Mouse (Mus musculus): Measurements from ENCODE around the gene Nav2.

GRCm38 (mm10) chr7:49392834-49393233 lies 484.3 kb downstream of the Nav2 start:
- TF ChIP-seq POLR2A (IDR thresholded peaks at IDR 0.05; ENCODE audit: control insufficient read depth in 1 of 2, insufficient read depth in 1 of 2, low read depth in 1 of 2, low read length in 2 of 2, poor library complexity in 1 of 2) (no peak), CHD2 (IDR thresholded peaks at IDR 0.05; ENCODE audit: low read length) (no peak), NELFE (IDR thresholded peaks at IDR 0.05; ENCODE audit: low read depth, low read length) (no peak), JUND (IDR thresholded peaks at IDR 0.05; ENCODE audit: low read depth, low read length) (no peak), TCF12 (IDR thresholded peaks at IDR 0.05; ENCODE audit: low read depth, low read length) (no peak), TAL1 (IDR thresholded peaks at IDR 0.05; ENCODE audit: low read length) (no peak), CTCF (IDR thresholded peaks at IDR 0.05 in 2 of 3, conservative IDR thresholded peaks at IDR 0.05 in 1 of 3; ENCODE audit: control insufficient read depth in 1 of 3, insufficient read depth in 1 of 3, low read depth in 2 of 3, low read length in 3 of 3, poor library complexity in 1 of 3, severe bottlenecking in 1 of 3) (no peak), MYC (IDR thresholded peaks at IDR 0.05; ENCODE audit: low read depth, low read length) (no peak), E2F4 (IDR thresholded peaks at IDR 0.05; ENCODE audit: borderline replicate concordance, low read depth, low read length) (no peak), ZNF384 (IDR thresholded peaks at IDR 0.05; ENCODE audit: low read depth, low read length) (no peak), EP300 (IDR thresholded peaks at IDR 0.05; ENCODE audit: low read depth in 1 of 2, low read length in 2 of 2) (no peak), HCFC1 (IDR thresholded peaks at IDR 0.05; ENCODE audit: low read depth, low read length) (no peak)

Data from MEL (cell line).